Mouse (Mus musculus) embryo, embryonic 11 days (tissue): ENCODE measurements at regions not wholly inside any gene's neighbourhood (a gene's known extent, or its start where the extent isn't known, plus 50 kb on each side); places are given as distances from the start of the nearest gene placed in this dataset.
"Not testable (repeated sequence)": the region's sequence is repeated elsewhere in the genome, so short reads cannot be mapped to it uniquely, and the experiment has no call there.

Experiments
- DNase-seq: peaks from one replicate; pipeline ENCODE4 v3.0.0-alpha.2; 2015

- no peak for DNase-seq
Measured at GRCm38 (mm10) chr12:16374331-16374996, 236.3 kb downstream of the Lpin1 start.

DNA sequence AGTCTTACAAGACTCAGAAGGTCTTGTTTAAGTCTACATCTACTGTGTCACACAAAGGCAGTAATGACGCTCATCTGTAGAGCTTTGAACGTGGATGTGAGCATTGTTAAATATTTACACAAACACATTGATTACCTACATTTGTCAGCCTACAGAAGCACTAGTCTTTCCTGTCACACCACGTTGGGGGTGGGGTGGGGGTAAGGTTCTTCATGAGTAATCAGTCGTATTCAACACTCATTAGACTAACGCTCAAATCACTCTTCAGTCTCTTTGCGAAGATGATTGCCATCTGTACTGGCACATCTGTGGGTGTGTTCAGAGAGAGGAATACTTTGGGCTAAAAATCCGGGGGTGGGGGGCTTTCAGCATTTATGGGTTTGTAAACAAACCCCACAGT is 240.7 kb downstream of the Lpin1 start:
- DNase-seq, result no peak

GRCm38 (mm10) chr12:16362341-16362740 is 248.4 kb downstream of the Lpin1 start:
- DNase-seq, result no peak

DNA sequence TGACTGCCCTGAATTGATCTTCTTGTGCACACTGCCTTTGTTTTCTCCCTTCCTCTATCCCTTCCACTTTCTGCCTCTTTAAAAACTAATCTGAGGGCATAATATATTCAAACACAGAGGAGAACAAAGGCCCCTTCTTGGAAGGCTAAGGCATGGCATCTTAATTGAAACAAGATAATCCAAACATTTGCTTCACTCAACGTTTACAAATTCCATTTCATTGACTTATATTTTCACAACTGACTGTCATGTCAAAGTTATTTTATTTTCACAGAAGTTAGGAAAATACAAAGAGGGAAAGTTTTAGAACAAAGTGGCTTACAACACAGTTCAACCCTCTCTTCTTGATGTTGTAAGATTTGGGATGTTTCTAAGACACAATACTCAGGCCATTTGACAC is 251.9 kb downstream of the Lpin1 start:
- DNase-seq, result peak; percentile 2

- DNase-seq, result no peak
Measured at GRCm38 (mm10) chr12:16354711-16355110, 256.1 kb downstream of the Lpin1 start.

GRCm38 (mm10) chr12:16351751-16352150 is 259.0 kb downstream of the Lpin1 start:
- no peak for DNase-seq

DNA sequence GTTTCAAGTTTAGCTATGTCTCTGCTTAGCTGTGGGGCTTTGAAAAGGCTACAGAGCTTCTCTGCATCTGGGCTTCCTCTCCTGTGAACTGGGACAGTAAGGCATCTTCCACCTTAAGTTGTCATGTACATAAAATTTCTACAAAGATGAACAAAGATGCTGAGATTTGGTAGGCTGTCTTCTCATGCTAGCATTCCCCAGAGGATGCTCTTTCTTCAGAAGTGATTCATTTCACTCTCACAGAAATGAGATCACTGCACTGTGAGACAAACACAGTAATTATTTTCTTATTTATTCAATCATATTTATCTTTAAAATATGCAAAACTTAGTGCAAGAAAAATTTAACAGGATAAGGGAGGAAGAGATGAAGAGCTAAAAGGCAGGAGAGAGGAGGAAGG is 261.5 kb downstream of the Lpin1 start:
- no peak for DNase-seq

DNA sequence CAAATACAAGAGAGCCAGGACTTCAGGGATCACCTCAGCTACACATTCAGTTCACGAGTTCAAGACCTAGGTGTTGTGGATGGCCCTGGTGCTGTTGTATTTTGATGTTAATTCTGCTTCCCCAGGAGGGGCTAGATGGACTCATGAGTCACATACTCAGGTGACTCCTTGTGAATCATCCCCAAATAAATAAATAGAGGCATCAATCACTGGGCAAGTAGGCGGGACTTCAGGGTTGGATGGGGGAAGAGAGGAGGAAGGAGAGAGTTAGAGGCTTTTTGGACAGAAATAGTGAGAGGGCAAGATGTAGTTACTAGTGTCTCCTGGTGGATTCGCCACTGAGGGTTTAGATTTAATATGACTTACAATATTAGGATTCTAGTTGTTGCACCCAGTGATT is 266.7 kb downstream of the Lpin1 start:
- DNase-seq, result no peak

DNA sequence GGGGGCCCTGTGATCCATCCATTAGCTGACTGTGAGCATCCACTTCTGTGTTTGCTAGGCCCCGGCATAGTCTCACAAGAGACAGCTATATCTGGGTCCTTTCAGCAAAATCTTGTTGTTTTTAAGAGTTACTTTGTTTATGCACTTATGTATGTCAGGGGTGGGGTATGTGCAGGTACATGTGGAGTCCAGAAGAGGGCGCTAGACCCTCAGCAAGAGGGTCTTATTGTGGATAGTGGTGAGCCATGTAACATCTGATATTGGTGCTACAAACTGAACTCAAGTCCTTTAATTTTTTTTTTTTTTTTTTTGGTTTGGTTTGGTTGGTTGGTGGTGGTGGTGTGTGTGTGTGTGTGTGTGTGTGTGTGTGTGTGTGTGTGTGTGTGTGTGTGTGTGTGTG is 268.7 kb downstream of the Lpin1 start:
- DNase-seq, result not testable (repeated sequence)

DNA sequence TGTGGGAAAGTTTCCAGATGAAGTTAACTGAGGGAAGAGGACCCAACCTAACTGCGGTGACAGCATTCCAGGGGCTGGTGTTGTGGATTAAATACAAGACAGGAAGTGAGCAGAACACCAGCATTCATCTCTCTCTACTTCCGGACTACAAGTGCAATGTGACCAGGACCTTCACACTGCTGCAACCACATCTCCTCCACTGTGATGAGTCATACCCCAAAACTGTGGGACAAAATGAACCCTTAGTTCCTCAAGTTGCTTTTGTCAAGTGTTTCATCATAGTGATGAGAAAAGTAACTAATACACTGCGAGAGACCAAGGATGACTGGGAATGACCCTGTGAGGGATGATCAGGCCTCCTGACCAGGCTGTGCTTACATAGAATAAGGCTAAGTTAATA is 279.3 kb downstream of the Lpin1 start:
- no peak for DNase-seq

- DNase-seq, result no peak
Measured at GRCm38 (mm10) chr12:16329129-16329528, 281.6 kb downstream of the Lpin1 start.

DNA sequence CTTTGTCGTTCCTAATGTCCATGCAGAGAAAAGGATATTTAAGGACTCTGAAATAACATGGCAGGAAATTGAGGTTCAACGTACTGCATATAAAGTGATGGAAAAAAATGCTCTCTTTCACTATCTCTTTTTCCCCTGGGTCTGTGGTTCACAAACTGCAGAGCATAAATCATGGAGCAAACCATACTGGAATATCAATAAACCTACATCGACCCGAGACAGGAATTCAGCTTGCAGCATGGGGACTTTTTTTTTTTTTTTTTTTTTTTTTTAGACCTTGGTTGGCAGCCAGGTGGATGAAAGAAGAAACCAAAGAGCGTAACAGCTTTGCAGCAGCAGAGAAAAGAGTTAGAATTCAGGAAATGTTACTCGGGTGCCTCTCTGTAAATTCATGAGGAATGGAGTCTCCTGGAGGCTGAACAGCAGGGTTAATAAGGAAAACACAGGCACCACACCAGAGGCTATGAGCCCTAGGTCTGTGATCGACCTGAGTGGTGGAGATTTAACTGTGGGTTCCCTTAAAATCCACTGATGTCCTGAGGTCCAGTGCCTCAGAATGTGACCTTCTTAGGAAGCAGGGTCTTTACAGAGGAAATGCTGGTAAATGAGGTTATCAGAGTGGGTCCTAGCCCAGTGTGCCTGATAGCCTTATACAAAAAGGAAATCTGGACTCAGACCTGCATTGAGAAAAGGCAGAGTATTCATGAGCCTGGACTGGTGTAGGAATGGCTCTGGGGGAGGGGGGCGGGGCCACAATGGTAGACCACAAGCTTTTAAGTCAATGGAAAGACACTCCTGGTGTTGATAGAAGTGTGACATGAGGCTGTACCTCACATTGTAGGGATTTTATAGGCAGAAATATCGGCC is 290.0 kb downstream of the Lpin1 start:
- no peak for DNase-seq

DNA sequence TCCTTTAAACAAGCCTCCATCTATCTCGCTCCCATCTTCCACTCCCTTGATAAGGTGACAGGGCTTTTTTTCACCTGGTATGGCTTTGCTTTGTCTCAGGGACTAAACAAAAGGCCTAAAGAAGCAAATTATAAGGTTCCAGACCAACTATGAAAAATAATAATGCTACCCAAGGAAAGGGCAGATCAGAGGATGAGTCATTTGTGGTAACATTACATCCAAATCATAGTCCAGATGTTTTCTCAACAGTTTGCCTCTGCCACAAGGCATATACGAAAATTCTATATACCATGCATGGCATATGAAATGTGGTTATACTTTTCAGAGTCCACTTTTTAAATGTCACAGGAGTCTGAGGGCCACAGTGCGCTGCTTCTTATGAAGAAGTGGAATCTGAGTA is 302.7 kb downstream of the Lpin1 start:
- DNase-seq, result no peak

- no peak for DNase-seq
Measured at GRCm38 (mm10) chr12:16304701-16305377, 305.9 kb downstream of the Lpin1 start.

DNA sequence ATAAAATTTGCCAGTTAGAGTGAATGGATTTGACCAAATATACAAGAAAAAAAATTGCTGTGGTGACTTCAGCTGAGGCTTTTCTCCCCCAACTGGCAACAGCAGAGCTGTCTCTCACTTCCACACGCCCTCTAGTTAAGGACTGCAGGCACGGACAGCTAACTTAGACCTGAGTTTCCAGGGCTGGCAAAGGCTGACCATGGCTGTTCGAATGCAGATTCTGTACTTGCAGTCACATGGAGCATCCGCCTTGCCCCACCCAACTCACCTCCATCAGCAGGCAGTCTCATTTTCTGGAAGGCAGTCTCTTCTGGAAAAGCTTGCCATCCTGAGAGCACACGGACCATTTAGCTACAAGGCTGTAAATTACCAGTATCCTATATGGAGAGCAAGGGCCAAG is 325.7 kb downstream of the Lpin1 start:
- DNase-seq, result no peak

DNA sequence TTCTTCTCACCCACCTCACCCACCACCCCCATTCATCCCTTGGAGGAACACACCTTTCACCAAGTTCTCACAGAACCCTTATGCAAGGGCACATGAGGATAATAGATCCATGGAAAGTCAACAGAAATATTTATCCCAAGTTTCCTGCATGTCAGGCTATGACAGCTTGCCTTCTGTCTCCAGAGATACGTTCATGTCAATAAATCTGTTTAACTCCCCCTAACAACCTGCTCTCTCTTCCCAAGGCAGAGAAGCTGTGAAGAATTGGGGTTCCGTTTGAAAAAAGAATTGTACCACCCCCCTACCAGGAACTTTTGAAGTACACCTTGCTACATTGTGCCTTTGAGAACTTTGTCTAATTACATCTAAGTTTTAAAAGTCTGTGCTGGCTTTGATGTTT is 331.6 kb downstream of the Lpin1 start:
- DNase-seq, result no peak

DNA sequence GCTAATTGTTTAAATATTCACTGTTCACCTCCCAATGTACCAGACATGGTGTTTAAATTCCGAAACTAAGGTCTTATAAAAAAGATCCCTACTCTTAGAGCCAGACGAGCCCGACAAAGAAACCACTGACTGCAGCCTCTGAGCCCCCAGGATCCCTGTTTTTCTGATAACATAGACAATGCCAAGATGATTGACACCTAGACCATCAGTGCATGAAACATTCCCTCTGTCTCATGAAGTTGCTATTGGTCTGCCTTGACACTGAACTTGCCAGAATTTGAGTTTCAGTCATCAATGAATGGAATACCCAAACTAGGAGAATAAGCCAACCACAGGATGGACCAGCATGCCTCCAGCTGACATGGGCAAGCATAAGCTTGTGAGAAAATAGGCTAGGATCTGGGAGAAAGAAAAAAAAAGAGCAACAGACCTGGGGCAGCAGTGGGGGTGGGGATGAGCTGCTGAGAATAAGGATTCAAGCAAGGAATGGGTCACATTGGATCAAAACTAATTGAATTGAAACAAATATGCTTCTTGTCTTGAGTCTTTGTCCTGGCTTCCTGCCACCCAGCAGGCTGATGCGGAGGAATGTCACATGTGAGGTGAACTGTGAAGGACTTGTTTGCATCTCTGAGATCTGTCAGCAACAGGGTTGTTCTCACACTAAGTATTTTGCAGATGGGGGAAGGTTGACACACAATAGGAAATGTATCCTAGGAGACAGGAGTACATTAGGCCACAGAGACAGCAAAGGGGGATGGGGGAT is 333.0 kb downstream of the Lpin1 start:
- peak; percentile 20 for DNase-seq

GRCm38 (mm10) chr12:16277144-16277543 is 333.6 kb downstream of the Lpin1 start:
- no peak for DNase-seq

DNA sequence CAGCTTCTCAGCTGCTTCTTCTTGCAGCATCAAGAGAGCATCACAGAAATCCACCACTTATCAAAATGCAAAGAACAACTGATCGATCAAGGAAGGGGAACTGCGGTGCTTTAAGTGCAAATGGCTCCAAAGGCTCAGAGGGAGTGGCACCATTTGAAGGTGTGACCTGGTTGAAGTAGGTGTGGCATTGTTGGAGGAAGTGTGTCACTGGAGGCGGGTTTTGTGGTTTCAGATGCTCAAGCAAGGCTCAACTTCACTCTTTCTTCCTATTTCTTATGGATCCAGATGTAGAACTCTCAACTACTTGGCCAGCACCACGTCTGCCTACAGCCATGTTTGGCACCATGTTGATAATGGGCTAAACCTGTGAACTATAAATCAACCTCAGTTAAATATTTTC is 334.5 kb downstream of the Lpin1 start:
- no peak for DNase-seq

- DNase-seq, result no peak
Measured at GRCm38 (mm10) chr12:16272441-16272840, 338.3 kb downstream of the Lpin1 start.

DNA sequence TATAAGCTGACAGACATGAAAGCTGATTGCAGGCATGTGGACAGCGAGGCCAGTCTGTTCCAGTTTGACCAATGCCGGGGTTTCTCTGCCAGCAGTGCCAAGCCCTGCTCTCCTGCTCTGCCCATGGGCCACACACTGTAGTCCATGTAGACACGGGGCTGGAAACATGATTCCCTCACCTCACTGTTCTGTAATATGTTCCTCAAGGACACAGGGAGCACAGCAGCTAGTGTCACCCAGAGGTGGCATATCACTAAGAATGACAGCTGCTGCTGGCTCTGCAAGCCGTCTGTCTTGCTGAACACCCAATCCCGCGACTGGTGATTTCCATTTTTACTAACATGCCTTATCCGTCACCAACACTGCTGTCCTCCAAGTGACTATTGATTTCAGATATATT is 339.9 kb downstream of the Lpin1 start:
- no peak for DNase-seq

GRCm38 (mm10) chr12:16269706-16270105 is 341.1 kb downstream of the Lpin1 start:
- DNase-seq, result no peak

- no peak for DNase-seq
Measured at GRCm38 (mm10) chr12:16268621-16269165, 342.1 kb downstream of the Lpin1 start.
